Mouse (Mus musculus) midbrain, postnatal 0 days (tissue): ENCODE results near the gene Xcl1. TPM values are rescaled to one million over a fixed set of nuclear protein-coding genes. Genes with fewer than 3 reads are reported as not detected.

Source experiments
- ATAC-seq: fragments of 200-750 bp; cut with Nextera tagmentation; 2 replicates; pipeline ENCODE4 v1.8.0; 2017; ENCODE audit warnings: moderate number of reproducible peaks, mild to moderate bottlenecking, moderate TSS enrichment, moderate library complexity; ENCODE audit not compliant: low FRiP score
- DNase-seq: peaks from one replicate; pipeline ENCODE4 v3.0.0-alpha.2; 2015; ENCODE audit warnings: low spot score
- H3K27ac ChIP-seq: fragments of 300-500 bp; sonication (generic); 2 replicates; pipeline ENCODE4 v1.5.1; 2014; ENCODE audit warnings: low read depth, mild to moderate bottlenecking, low read length, mixed read lengths
- H3K27me3 ChIP-seq: fragments of 300-500 bp; sonication (generic); 2 replicates; pipeline ENCODE4 v1.6.1; 2014; ENCODE audit warnings: low read length, control low read depth, mixed read lengths; ENCODE audit not compliant: insufficient read depth
- H3K36me3 ChIP-seq: fragments of 300-500 bp; sonication (generic); 2 replicates; pipeline ENCODE4 v1.6.1; 2014; ENCODE audit warnings: low read length, control low read depth, mixed read lengths; ENCODE audit not compliant: insufficient read depth
- H3K4me1 ChIP-seq: fragments of 300-500 bp; sonication (generic); 2 replicates; pipeline ENCODE4 v1.6.1; 2014; ENCODE audit warnings: mild to moderate bottlenecking, control low read depth, antibody characterized with exemption, low read length, mixed read lengths; ENCODE audit not compliant: insufficient read depth
- H3K4me2 ChIP-seq: fragments of 300-500 bp; sonication (generic); 2 replicates; pipeline ENCODE4 v1.6.1; 2014; ENCODE audit warnings: low read depth, mild to moderate bottlenecking, low read length, mixed read lengths; ENCODE audit not compliant: poor library complexity, severe bottlenecking
- H3K4me3 ChIP-seq: fragments of 300-500 bp; sonication (generic); 2 replicates; pipeline ENCODE4 v1.5.1; 2014; ENCODE audit warnings: low read depth, mild to moderate bottlenecking, low read length, moderate library complexity
- H3K9ac ChIP-seq: fragments of 300-500 bp; sonication (generic); replicated peaks from 2 replicates; pipeline ENCODE4 v1.6.1; 2014; ENCODE audit warnings: mild to moderate bottlenecking, low read length, moderate library complexity, mixed read lengths; ENCODE audit not compliant: poor library complexity, severe bottlenecking
- H3K9me3 ChIP-seq: fragments of 300-500 bp; sonication (generic); 2 replicates; pipeline ENCODE4 v1.6.1; 2016; ENCODE audit warnings: low read length, control low read depth
- CTCF ChIP-seq: IDR thresholded peaks from 2 replicates; pipeline ENCODE4 v1.5.1; 2016; ENCODE audit warnings: antibody characterized with exemption, mild to moderate bottlenecking
- WGBS: fragments of 180-500 bp; shearing (Covaris S2); extraction: QIAGEN DNeasy Blood & Tissue Kit; methylation state at CpG from one replicate; pipeline ENCODE4 v1.1.7; 2014; 5-methylcytosine and 5-hydroxymethylcytosine counted together
- polyA plus RNA-seq: library from polyadenylated mRNA; unstranded; fragments of >200 nt; fragmentation: Nextera tagmentation; extraction: Ambion mirVana; gene quantifications from 2 replicates; pipeline ENCODE4 v1.2.1, GENCODE M21; 2015
- total RNA-seq: library from RNA; depleted of rRNA; stranded (reverse); fragments of >200 nt; gene quantifications from 2 replicates; pipeline ENCODE4 v1.2.3, GENCODE M21; 2014

Gene Xcl1
- total and polyA plus RNA-seq, 2 experiments from 2014 or later = not detected

DNA sequence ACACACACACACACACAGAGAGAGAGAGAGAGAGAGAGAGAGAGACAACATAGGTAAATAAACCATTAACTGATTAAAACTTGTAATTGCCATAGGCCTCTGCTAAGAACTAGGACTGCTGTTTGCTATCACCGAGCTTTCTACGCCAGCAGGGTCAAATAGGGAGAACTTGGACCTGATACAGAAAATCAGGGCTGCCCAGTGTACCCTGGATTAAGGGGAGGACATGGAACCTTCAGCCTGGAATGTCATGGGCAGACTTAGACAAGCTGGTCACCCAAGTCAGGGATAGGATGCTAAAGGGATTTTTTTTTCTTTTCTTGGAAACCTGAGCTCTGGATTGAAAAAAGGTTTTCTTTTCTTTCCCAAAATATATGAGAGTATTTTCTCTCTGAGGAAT lies 35.1 kb downstream of the Xcl1 start:
- Histone ChIP-seq H3K4me2 (no peak overlapping the region), H3K9ac (no peak overlapping the region), H3K4me3 (no peak overlapping the region), H3K4me1 (peaks cover 4% of the 10 kb centered on the region; the same call in 1 of the 2 replicates), H3K9me3 (no peaks in the 10 kb centered on the region), H3K27me3 (no peaks in the 10 kb centered on the region), H3K27ac (no peak overlapping the region), H3K36me3 (no peaks in the 10 kb centered on the region)
- DNase-seq (no peak), ATAC-seq (no peak)
- 82% methylated on average over 2 of the region's 2 CpGs for WGBS
- TF ChIP-seq CTCF = no peak

DNA sequence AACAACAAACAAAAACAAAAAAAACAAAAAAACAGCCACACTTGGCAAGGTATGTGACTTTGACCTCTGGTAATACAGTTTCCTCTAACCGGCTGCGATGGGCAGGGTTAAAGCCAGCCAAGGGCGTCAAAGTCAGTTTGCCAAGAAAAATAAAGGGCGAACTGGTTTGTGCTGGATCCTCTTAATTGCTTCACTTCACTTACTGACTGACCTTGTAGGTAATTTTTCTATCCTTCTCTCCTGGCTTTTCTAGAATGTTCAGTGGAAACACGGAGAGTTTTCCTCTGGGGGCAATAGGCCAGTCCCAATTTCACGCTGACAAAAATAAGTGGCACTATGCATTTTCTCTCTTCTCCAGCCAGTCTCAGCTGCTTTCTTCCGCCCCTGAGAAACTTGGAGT lies 35.8 kb downstream of the Xcl1 start:
- H3K36me3 ChIP-seq = no peaks in the 10 kb centered on the region
- 22% methylated on average over 7 of the region's 7 CpGs for WGBS
- H3K9ac ChIP-seq = peak overlapping the region; percentile 87
- no peaks in the 10 kb centered on the region for H3K27me3 ChIP-seq
- DNase-seq = peak; percentile 21
- H3K9me3 ChIP-seq = no peaks in the 10 kb centered on the region
- peak overlapping the region; percentile 73 for H3K4me2 ChIP-seq
- peaks cover 4% of the 10 kb centered on the region; the same call in 1 of the 2 replicates for H3K4me1 ChIP-seq
- no peak for ATAC-seq
- no peak for TF ChIP-seq CTCF
- peak overlapping the region; percentile 44 for H3K4me3 ChIP-seq
- H3K27ac ChIP-seq = peak overlapping the region; percentile 87

- peak; percentile 78 for TF ChIP-seq CTCF
- peak overlapping the region; percentile 73 for H3K4me2 ChIP-seq
- H3K4me3 ChIP-seq = peak overlapping the region; percentile 44
- no peaks in the 10 kb centered on the region for H3K27me3 ChIP-seq
- peaks cover 4% of the 10 kb centered on the region; the same call in 1 of the 2 replicates for H3K4me1 ChIP-seq
- no peaks in the 10 kb centered on the region for H3K9me3 ChIP-seq
- H3K9ac ChIP-seq = peak overlapping the region; percentile 87
- ATAC-seq (peak; percentile 97), DNase-seq (peak; percentile 87)
- H3K27ac ChIP-seq = peak overlapping the region; percentile 87
- H3K36me3 ChIP-seq = no peaks in the 10 kb centered on the region
- WGBS = under 1% methylated on average over 22 of the region's 22 CpGs
Observed at GRCm38 (mm10) chr1:164898846-164899351, 36.4 kb downstream of the Xcl1 start.

DNA sequence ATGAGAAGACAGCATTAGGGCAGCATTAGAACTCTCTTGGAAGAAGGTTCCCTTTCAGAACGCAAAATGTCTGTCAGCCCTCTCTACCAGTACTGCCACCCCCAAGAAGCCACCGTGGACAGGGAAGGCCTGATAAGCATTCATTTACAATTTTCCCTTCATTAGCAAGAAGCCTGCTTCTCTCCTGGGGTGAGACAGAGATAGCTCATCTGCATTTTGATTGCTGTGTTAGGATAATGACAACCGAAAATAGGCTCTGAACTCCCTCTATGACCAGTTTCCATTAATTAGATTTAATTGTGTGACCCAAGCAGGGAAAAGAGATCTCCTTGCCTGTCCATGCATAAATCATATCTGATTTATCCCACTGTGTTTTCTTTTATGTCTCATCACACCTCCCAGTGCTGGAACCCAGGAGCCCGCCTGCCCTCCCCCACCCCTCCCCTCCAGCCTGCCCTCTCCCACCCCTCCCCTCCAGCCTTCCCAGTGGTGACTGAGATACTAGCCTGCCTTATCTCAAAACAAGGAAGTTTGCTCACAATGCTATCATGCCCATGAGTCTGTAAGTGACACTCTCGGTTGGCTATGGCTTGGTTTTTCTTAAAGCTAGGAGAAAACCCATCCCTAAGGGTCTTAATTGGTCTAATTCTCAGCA lies 38.0 kb downstream of the Xcl1 start:
- no peak for TF ChIP-seq CTCF
- Histone ChIP-seq H3K9me3 (no peaks in the 10 kb centered on the region), H3K4me2 (no peak overlapping the region), H3K27ac (no peak overlapping the region), H3K27me3 (no peaks in the 10 kb centered on the region), H3K4me1 (peaks cover 4% of the 10 kb centered on the region; the same call in 1 of the 2 replicates), H3K36me3 (no peaks in the 10 kb centered on the region), H3K4me3 (no peak overlapping the region), H3K9ac (no peak overlapping the region)
- ATAC-seq = no peak
- WGBS = 28% methylated on average over 5 of the region's 5 CpGs
- no peak for DNase-seq

- Histone ChIP-seq H3K27ac (no peak overlapping the region), H3K36me3 (no peaks in the 10 kb centered on the region), H3K4me3 (no peak overlapping the region), H3K9ac (no peak overlapping the region), H3K4me1 (peaks cover 4% of the 10 kb centered on the region; the same call in 1 of the 2 replicates), H3K4me2 (no peak overlapping the region), H3K9me3 (no peaks in the 10 kb centered on the region), H3K27me3 (no peaks in the 10 kb centered on the region)
- DNase-seq (peak; percentile 26), ATAC-seq (no peak)
- TF ChIP-seq CTCF = no peak
- 57% methylated on average over 16 of the region's 16 CpGs for WGBS
Observed at GRCm38 (mm10) chr1:164896211-164897145, 38.8 kb downstream of the Xcl1 start.
